Mouse (Mus musculus) liver, embryonic 13.5 days (tissue): Measurements from ENCODE around the gene Lmtk3. TPM values are rescaled to one million over a fixed set of nuclear protein-coding genes. Genes with fewer than 3 reads are reported as not detected.

Experiments
- ATAC-seq: fragments of 200-750 bp; cut with Nextera tagmentation; 2 replicates; pipeline ENCODE4 v1.8.0; 2017; ENCODE audit warnings: low read depth, mild to moderate bottlenecking, moderate number of reproducible peaks, moderate library complexity
- DNase-seq: peaks from one replicate; pipeline ENCODE4 v3.0.0; 2022
- H3K27ac ChIP-seq: fragments of 300-500 bp; sonication (generic); 2 replicates; pipeline ENCODE4 v1.5.1; 2015; ENCODE audit warnings: moderate library complexity, mild to moderate bottlenecking, inconsistent platforms
- H3K27me3 ChIP-seq: fragments of 300-500 bp; sonication (generic); 2 replicates; pipeline ENCODE4 v1.6.1; 2015; ENCODE audit warnings: mild to moderate bottlenecking, inconsistent platforms
- H3K36me3 ChIP-seq: fragments of 300-500 bp; sonication (generic); 2 replicates; pipeline ENCODE4 v1.6.1; 2015; ENCODE audit warnings: mild to moderate bottlenecking, inconsistent platforms
- H3K4me1 ChIP-seq: fragments of 300-500 bp; sonication (generic); replicated peaks from 2 replicates; pipeline ENCODE4 v1.6.1; 2015; ENCODE audit warnings: inconsistent platforms
- H3K4me2 ChIP-seq: fragments of 300-500 bp; sonication (generic); 2 replicates; pipeline ENCODE4 v1.6.1; 2015; ENCODE audit warnings: inconsistent platforms, mild to moderate bottlenecking, moderate library complexity
- H3K4me3 ChIP-seq: fragments of 300-500 bp; sonication (generic); replicated peaks from 2 replicates; pipeline ENCODE4 v1.5.1; 2015; ENCODE audit warnings: mild to moderate bottlenecking, inconsistent platforms
- H3K9ac ChIP-seq: fragments of 300-500 bp; sonication (generic); 2 replicates; pipeline ENCODE4 v1.6.1; 2015; ENCODE audit warnings: mild to moderate bottlenecking, inconsistent platforms
- H3K9me3 ChIP-seq: fragments of 300-500 bp; sonication (generic); replicated peaks from 2 replicates; pipeline ENCODE4 v1.6.1; 2016; ENCODE audit warnings: inconsistent platforms
- WGBS: fragments of 180-500 bp; shearing (Covaris S2); methylation state at CpG from one replicate; pipeline ENCODE4 v1.1.7; 2015; ENCODE audit not compliant: insufficient replicate concordance; 5-methylcytosine and 5-hydroxymethylcytosine counted together
- polyA plus RNA-seq: library from polyadenylated mRNA; unstranded; fragments of >200 nt; fragmentation: Nextera tagmentation; extraction: Ambion mirVana; gene quantifications from 2 replicates; pipeline ENCODE4 v1.2.1, GENCODE M21; 2015

Lmtk3 gene
- polyA plus RNA-seq, 1 experiment from 2014 or later = not detected

GRCm38 (mm10) chr7:45755703-45756102, 27.8 kb upstream of the Lmtk3 start:
- H3K36me3 ChIP-seq = no peaks in the 10 kb centered on the region
- H3K27ac ChIP-seq = no peak overlapping the region
- H3K4me1 ChIP-seq = 0 out of 2 replicates have a peak, but pooled peaks cover 6% of the 10 kb centered on the region
- H3K4me3 ChIP-seq = no peak overlapping the region
- no peak for DNase-seq
- no peak overlapping the region for H3K9ac ChIP-seq
- no peak overlapping the region for H3K4me2 ChIP-seq
- peaks cover 30% of the 10 kb centered on the region for H3K27me3 ChIP-seq
- no peak for ATAC-seq
- 52% methylated on average over 6 of the region's 6 CpGs for WGBS
- H3K9me3 ChIP-seq = no peaks in the 10 kb centered on the region

- Histone ChIP-seq H3K27ac (no peak overlapping the region), H3K9ac (no peak overlapping the region), H3K4me2 (peak overlapping the region; percentile 49), H3K4me1 (0 out of 2 replicates have a peak, but pooled peaks cover 6% of the 10 kb centered on the region), H3K4me3 (no peak overlapping the region), H3K36me3 (no peaks in the 10 kb centered on the region), H3K27me3 (peaks cover 34% of the 10 kb centered on the region), H3K9me3 (no peaks in the 10 kb centered on the region)
- 8% methylated on average over 26 of the region's 27 CpGs for WGBS
- ATAC-seq = peak; percentile 43; the same call in 1 of the 2 replicates
- no peak for DNase-seq
Observed at GRCm38 (mm10) chr7:45759400-45759799, 24.1 kb upstream of the Lmtk3 start.

- no peak for DNase-seq
- no peak for ATAC-seq
- no peak overlapping the region for H3K4me3 ChIP-seq
- no peak overlapping the region for H3K4me2 ChIP-seq
- H3K27me3 ChIP-seq = peaks cover 34% of the 10 kb centered on the region
- H3K4me1 ChIP-seq = 0 out of 2 replicates have a peak, but pooled peaks cover 6% of the 10 kb centered on the region
- no peak overlapping the region for H3K9ac ChIP-seq
- 42% methylated on average over 5 of the region's 5 CpGs for WGBS
- no peak overlapping the region for H3K27ac ChIP-seq
- H3K36me3 ChIP-seq = no peaks in the 10 kb centered on the region
- H3K9me3 ChIP-seq = no peaks in the 10 kb centered on the region
Observed at GRCm38 (mm10) chr7:45760151-45760550, 23.4 kb upstream of the Lmtk3 start.

GRCm38 (mm10) chr7:45765995-45766394, 17.5 kb upstream of the Lmtk3 start:
- H3K9me3 ChIP-seq = no peaks in the 10 kb centered on the region; the same call in 1 of the 2 replicates
- no peak overlapping the region for H3K4me2 ChIP-seq
- no peak overlapping the region for H3K4me3 ChIP-seq
- H3K9ac ChIP-seq = no peak overlapping the region
- WGBS = 43% methylated on average over 8 of the region's 8 CpGs
- no peak overlapping the region for H3K27ac ChIP-seq
- ATAC-seq (no peak), DNase-seq (no peak)
- H3K36me3 ChIP-seq = no peaks in the 10 kb centered on the region
- H3K27me3 ChIP-seq = peaks cover 3% of the 10 kb centered on the region; the same call in 1 of the 2 replicates
- no peaks in the 10 kb centered on the region for H3K4me1 ChIP-seq

- Histone ChIP-seq H3K27ac (no peak overlapping the region), H3K36me3 (no peaks in the 10 kb centered on the region), H3K9me3 (no peaks in the 10 kb centered on the region; the same call in 1 of the 2 replicates), H3K4me2 (no peak overlapping the region), H3K4me1 (no peaks in the 10 kb centered on the region), H3K9ac (no peak overlapping the region), H3K27me3 (peaks cover 2% of the 10 kb centered on the region; the same call in 1 of the 2 replicates), H3K4me3 (no peak overlapping the region)
- 42% methylated on average over 8 of the region's 8 CpGs for WGBS
- ATAC-seq = no peak
- DNase-seq = no peak
Observed at GRCm38 (mm10) chr7:45766764-45767163, 16.8 kb upstream of the Lmtk3 start.

- Histone ChIP-seq H3K9ac (no peak overlapping the region), H3K36me3 (no peaks in the 10 kb centered on the region), H3K4me1 (no peaks in the 10 kb centered on the region), H3K4me2 (no peak overlapping the region), H3K4me3 (no peak overlapping the region), H3K9me3 (no peaks in the 10 kb centered on the region; the same call in 1 of the 2 replicates), H3K27me3 (peaks cover 2% of the 10 kb centered on the region; the same call in 1 of the 2 replicates), H3K27ac (no peak overlapping the region)
- ATAC-seq (no peak), DNase-seq (no peak)
- 71% methylated on average over 6 of the region's 6 CpGs for WGBS
Observed at GRCm38 (mm10) chr7:45767500-45767899, 16.0 kb upstream of the Lmtk3 start.

- DNase-seq (no peak), ATAC-seq (no peak)
- Histone ChIP-seq H3K4me2 (no peak overlapping the region), H3K4me1 (no peaks in the 10 kb centered on the region), H3K27me3 (peaks cover 7% of the 10 kb centered on the region; the same call in 1 of the 2 replicates), H3K9ac (no peak overlapping the region), H3K4me3 (no peak overlapping the region), H3K27ac (no peak overlapping the region), H3K9me3 (no peaks in the 10 kb centered on the region; the same call in 1 of the 2 replicates), H3K36me3 (no peaks in the 10 kb centered on the region)
- 54% methylated on average over 8 of the region's 8 CpGs for WGBS
Observed at GRCm38 (mm10) chr7:45770427-45771082, 13.0 kb upstream of the Lmtk3 start.

GRCm38 (mm10) chr7:45771101-45771500, 12.4 kb upstream of the Lmtk3 start:
- Histone ChIP-seq H3K9me3 (no peaks in the 10 kb centered on the region; the same call in 1 of the 2 replicates), H3K36me3 (no peaks in the 10 kb centered on the region), H3K27me3 (peaks cover 7% of the 10 kb centered on the region; the same call in 1 of the 2 replicates), H3K4me2 (no peak overlapping the region), H3K9ac (no peak overlapping the region), H3K4me3 (no peak overlapping the region), H3K27ac (no peak overlapping the region), H3K4me1 (no peaks in the 10 kb centered on the region)
- WGBS = 49% methylated on average over 4 of the region's 4 CpGs
- ATAC-seq (no peak), DNase-seq (no peak)

- DNase-seq = no peak
- WGBS = 44% methylated on average over 7 of the region's 7 CpGs
- no peak overlapping the region for H3K27ac ChIP-seq
- H3K9me3 ChIP-seq = no peaks in the 10 kb centered on the region
- no peaks in the 10 kb centered on the region for H3K36me3 ChIP-seq
- peaks cover 18% of the 10 kb centered on the region for H3K27me3 ChIP-seq
- H3K4me2 ChIP-seq = no peak overlapping the region
- peaks cover 5% of the 10 kb centered on the region for H3K4me1 ChIP-seq
- no peak overlapping the region for H3K9ac ChIP-seq
- no peak for ATAC-seq
- H3K4me3 ChIP-seq = no peak overlapping the region
Observed at GRCm38 (mm10) chr7:45775237-45775636, 8.3 kb upstream of the Lmtk3 start.

GRCm38 (mm10) chr7:45779081-45779641, 4.4 kb upstream of the Lmtk3 start:
- Histone ChIP-seq H3K4me2 (peak overlapping the region; percentile 26; the same call in 1 of the 2 replicates), H3K27me3 (peaks cover 39% of the 10 kb centered on the region), H3K27ac (no peak overlapping the region), H3K4me1 (peaks cover 15% of the 10 kb centered on the region), H3K9ac (no peak overlapping the region), H3K36me3 (no peaks in the 10 kb centered on the region), H3K9me3 (no peaks in the 10 kb centered on the region), H3K4me3 (no peak overlapping the region)
- DNase-seq = no peak
- WGBS = 15% methylated on average over 22 of the region's 22 CpGs
- ATAC-seq = no peak

GRCm38 (mm10) chr7:45782271-45782670, 1.3 kb upstream of the Lmtk3 start:
- Histone ChIP-seq H3K4me3 (no peak overlapping the region), H3K4me2 (no peak overlapping the region), H3K4me1 (peaks cover 25% of the 10 kb centered on the region), H3K27ac (no peak overlapping the region), H3K36me3 (no peaks in the 10 kb centered on the region), H3K9me3 (no peaks in the 10 kb centered on the region), H3K27me3 (peaks cover 68% of the 10 kb centered on the region), H3K9ac (no peak overlapping the region)
- WGBS = 61% methylated on average over 4 of the region's 4 CpGs
- ATAC-seq (no peak), DNase-seq (no peak)
